Mouse (Mus musculus): ENCODE measurements at regions not wholly inside any gene's neighbourhood (a gene's known extent, or its start where the extent isn't known, plus 50 kb on each side); places are given as distances from the start of the nearest gene placed in this dataset.
A peak's percentile ranks its signal among the peaks of the same experiment; 100 is the strongest.

DNA sequence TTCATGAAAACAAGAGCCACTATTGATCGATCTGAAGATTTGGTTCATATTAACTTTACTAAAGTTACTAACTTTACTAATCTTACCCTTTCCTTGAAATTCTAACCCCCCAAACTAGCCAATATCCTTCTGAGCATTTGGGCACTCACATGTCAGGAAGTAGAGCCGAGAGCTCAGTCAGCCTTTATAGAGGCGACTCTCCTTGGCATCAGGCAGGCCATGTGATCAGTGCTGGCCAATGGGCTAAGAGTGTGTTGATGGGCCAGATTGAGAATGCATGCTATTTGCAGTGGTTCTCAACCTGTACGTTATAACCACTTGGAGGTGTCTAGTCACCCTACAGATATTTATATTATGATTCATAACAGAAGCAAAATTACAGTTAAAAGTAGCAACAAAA is 69.6 kb upstream of the Slc35b4 start:
- DNase-seq, result no peak

DNA sequence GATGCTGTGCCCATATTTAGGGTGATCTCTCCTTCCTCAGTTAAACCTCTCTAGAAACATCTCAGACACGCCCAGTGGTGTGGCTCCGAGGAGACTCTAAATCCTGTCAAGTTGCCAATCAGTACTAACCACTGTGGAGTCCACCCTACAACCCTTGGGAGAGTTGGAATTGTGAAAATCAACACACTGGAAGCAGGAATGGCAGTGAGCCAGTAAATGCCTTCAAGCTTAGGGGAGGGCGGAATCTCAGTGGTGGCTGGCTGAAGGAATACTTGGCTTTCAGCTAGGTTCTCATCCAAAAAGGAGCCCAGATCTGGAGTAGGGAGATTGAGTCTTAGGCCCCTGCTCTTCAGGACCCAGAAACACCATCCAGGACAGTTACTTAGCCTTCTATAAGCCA is 66.1 kb upstream of the Slc35b4 start:
- no peak for DNase-seq

DNA sequence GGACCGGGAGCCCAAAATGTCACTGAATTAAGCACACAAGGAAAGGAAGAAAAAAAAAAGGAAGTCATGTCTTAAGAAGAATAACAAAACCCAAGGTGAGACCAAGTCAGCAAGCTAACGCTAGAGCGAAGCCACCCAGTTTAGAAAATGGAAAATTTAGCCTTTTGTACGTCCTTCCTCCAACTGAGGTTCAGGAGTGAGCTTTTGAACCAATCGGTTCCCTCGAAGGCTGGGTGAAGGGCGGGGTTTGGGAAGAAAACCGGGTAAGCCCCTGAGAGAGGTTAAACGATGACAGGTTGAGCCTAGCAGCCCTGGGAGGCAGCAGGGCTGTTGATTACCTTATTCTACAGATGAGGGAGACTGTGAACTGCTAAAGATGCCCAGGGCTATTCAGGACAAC is 65.6 kb upstream of the Slc35b4 start:
- DNase-seq, result no peak

DNA sequence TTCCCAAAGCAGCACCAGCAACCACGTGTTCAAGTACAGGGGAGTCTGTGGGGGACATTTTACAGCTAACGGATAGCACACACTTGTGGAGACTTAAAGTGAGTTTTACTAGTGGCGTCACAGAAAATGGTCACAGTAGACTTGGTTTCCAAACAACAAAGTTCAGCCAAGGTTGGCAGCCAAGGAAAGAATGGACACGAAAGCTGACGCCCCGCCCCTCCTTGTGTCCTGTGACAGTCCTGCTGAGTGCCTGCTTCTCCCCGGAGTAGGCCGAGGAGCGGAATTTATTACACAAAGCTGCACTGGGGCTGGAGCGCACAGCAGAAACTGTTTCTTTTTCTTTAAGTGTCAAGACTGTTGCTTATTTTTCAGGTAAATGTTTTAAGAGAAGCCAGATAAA is 58.2 kb upstream of the Slc35b4 start:
- no peak for DNase-seq

DNA sequence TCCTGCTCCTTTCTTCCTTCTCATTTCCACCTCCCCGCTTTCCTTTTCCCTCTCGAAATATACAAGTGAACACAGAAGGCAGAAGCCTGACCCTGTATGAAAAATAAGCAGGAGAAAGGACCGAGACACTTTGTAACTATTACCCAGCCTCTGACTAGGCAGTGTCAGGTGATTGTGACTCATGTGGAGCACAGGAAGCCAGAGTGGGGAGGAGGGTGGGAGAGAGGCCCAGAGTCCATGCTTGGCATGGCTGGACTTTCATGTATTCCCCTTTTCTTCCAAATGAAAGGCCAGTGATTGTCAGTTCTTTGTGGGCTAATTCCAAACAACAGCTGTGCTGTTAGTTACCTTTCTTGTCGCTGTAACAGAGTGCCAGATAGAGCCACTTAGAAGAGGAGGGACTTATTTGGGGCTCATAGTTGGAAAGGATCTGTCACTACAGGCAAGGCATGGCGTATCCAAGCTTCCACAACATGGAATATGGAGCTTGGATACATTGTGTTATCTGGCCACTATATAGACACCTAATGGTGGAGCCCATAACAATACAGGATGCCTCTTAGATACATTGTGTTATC is 57.6 kb upstream of the Slc35b4 start:
- DNase-seq, result no peak

DNA sequence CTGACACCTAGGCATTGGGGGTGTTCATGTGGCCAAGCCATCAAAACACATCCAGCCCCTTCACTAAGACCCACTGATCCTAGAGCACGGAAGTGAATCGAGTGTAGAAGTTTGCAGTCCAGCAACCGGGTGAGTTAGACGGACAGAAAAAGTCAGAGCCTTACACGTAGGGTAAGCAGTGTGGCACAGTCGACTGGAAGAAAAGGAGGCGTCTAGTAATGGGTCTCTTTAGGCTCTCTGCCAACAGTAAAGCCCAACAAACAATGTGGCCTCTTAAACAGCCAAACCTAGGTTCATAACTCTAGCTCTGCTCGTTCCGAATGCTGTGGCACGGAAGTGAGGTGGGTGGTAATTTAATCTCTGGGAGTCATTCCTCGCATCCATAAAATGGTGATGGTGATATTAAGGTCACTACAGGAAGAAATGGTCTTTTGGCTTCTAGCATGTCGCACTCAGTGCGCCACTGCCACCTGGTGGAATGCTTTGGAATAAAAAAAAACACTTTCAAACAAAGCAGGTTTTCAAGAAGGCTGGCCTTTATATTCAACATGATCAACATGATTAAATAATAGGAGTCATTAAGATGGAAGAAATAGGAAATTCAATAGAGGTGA is 54.0 kb upstream of the Slc35b4 start:
- peak; percentile 5 for DNase-seq

GRCm38 (mm10) chr6:34227131-34227530 is 50.2 kb upstream of the Slc35b4 start:
- no peak for DNase-seq
